Mouse (Mus musculus): ENCODE results near the gene Gm44965. TPM values are rescaled to one million over a fixed set of nuclear protein-coding genes. Genes with fewer than 3 reads are reported as not detected.

Gm44965 gene
- polyA plus RNA-seq, 1 experiment from 2014 or later: not detected

DNA sequence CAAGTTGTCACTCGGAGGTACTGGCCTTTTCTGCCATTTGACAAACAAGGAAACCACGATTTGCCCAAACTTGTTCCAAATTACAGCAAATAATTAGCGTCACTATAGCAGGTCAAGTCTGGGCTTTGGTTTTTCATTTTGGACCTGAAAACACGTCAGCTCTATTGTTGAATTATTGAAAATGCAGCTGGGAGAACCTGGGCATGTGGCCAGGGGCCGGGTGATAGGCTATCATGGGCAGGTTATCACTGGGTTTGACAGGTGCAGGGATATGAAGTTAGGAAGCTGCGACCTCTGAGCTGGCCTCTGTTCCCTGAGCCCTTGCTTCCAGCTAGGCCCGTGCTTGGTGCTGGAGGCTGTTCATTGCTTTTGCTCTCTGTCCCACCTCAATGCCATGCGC is 37.1 kb downstream of the Gm44965 start:
- no peaks in the 10 kb centered on the region for H3K9me3 ChIP-seq (replicated peaks)
- peaks cover 49% of the 10 kb centered on the region for H3K27me3 ChIP-seq
- H3K36me3 ChIP-seq: no peaks in the 10 kb centered on the region
- no peak overlapping the region for H3K27ac ChIP-seq
- H3K4me2 ChIP-seq (replicated peaks): no peak overlapping the region
- H3K4me1 ChIP-seq: peaks cover 22% of the 10 kb centered on the region
- no peak overlapping the region for H3K9ac ChIP-seq
- H3K4me3 ChIP-seq: no peak overlapping the region
- WGBS: 91% methylated on average over 8 of the region's 8 CpGs
- ATAC-seq (ENCODE audit: low FRiP score): no peak

DNA sequence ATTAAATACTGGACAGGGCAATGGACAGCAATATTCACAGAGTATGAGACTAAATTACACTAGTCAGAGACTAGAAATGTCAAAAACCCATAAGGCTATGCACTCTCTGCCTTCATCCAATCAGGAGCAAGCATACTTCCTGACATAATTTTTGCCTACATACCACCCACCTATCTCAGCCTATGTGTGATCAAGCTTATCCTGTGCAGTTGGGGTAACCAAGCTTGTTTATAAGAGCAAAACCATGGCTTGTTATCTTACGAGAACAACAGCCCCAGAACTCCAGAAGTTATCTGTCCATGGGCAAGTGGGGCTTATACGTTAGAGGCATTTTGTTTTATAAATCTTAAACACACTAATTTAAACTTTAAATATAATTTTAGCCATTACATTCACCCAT is 41.4 kb downstream of the Gm44965 start:
- H3K9ac ChIP-seq: no peak overlapping the region
- WGBS: 91% methylated on average over 2 of the region's 2 CpGs
- H3K27me3 ChIP-seq: peaks cover 8% of the 10 kb centered on the region
- no peak overlapping the region for H3K4me3 ChIP-seq
- H3K9me3 ChIP-seq (replicated peaks): no peaks in the 10 kb centered on the region
- ATAC-seq (ENCODE audit: low FRiP score): no peak
- no peak overlapping the region for H3K27ac ChIP-seq
- no peaks in the 10 kb centered on the region; the same call in 1 of the 2 replicates for H3K4me1 ChIP-seq
- H3K4me2 ChIP-seq (replicated peaks): no peak overlapping the region
- H3K36me3 ChIP-seq: no peaks in the 10 kb centered on the region

DNA sequence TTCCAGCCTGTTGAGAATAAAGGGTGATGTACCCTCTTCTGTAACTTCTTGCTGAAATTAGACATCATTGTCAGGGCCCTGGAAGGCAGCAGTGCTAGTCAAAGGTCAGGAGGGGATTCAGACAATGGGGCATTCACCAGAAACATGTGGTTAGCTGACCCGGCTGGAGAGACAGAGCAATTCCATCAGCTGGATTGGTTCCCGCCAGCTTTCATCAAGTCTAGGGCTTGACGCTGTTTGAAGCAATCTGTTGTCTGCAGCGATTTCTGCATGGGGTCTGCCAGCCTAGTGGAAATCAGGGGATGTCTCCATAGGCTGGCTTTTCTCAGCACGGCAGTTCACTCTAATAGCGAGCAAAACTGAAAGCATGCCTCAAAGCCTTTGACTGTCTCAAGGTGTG is 42.8 kb downstream of the Gm44965 start:
- H3K4me1 ChIP-seq: no peaks in the 10 kb centered on the region; the same call in 1 of the 2 replicates
- H3K27me3 ChIP-seq: peaks cover 1% of the 10 kb centered on the region; the same call in 1 of the 2 replicates
- H3K9ac ChIP-seq: no peak overlapping the region
- no peak overlapping the region for H3K4me3 ChIP-seq
- no peaks in the 10 kb centered on the region for H3K36me3 ChIP-seq
- no peak overlapping the region for H3K27ac ChIP-seq
- no peaks in the 10 kb centered on the region for H3K9me3 ChIP-seq (replicated peaks)
- H3K4me2 ChIP-seq (replicated peaks): no peak overlapping the region
- ATAC-seq (ENCODE audit: low FRiP score): no peak
- 30% methylated on average over 6 of the region's 6 CpGs for WGBS

DNA sequence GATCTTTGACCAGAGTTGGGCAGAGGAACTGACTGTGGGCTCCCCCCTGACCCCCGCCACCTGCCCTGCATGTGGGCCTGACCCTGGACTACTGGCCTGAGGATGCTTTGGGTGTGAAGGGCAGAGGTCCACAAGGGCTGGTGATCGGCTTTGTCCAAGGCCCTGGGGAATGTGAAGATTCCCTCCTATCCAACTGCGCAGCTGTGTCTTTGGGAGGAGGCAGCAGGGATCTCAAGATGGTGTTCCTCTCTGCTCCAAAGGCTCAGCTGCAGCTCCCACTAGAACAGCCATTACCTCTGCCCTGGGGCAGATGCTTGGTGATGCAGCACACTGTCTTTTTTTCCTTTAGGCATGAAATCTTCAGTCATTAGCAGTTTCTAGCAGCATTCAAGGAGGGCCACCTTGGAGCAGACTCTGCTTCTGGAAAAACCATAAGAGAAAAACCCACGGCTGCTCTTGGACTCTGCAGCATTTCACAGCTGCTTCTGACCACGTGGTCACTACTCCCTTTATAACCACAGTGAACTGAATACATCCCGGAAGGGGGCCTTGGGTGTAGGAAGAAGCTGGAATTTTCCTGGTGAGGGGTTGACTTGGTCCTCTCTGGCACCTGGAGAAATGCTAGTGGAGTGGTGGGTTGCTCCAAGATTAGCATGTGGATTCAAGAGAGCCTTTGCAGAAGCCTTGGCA is 44.2 kb downstream of the Gm44965 start:
- no peak overlapping the region for H3K4me3 ChIP-seq
- no peaks in the 10 kb centered on the region for H3K9me3 ChIP-seq (replicated peaks)
- no peak overlapping the region for H3K4me2 ChIP-seq (replicated peaks)
- H3K4me1 ChIP-seq: no peaks in the 10 kb centered on the region; the same call in 1 of the 2 replicates
- H3K36me3 ChIP-seq: no peaks in the 10 kb centered on the region
- WGBS: 61% methylated on average over 6 of the region's 6 CpGs
- H3K27ac ChIP-seq: no peak overlapping the region
- H3K27me3 ChIP-seq: no peaks in the 10 kb centered on the region
- no peak for ATAC-seq (ENCODE audit: low FRiP score)
- no peak overlapping the region for H3K9ac ChIP-seq

DNA sequence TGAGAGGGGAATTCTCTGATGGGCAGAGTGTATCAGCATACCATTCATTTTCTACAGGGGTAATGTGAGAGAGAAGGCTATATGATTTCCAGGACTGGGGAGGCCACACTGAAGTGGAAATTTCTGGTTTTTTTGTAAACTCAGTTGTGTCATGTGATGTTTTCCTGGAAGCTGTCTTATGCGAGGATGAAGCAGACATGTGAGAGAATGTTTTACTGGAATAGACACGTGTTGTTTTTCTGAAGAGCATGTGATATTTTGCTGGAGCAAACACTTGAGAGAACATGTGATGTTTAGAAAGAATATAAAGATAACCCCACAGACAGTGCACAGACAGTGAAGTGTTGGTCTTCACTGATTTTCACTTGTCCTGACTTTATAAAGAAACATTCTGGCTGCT is 44.8 kb downstream of the Gm44965 start:
- 79% methylated on average over 2 of the region's 2 CpGs for WGBS
- H3K9ac ChIP-seq: no peak overlapping the region
- no peak for ATAC-seq (ENCODE audit: low FRiP score)
- H3K27ac ChIP-seq: no peak overlapping the region
- no peaks in the 10 kb centered on the region for H3K27me3 ChIP-seq
- no peaks in the 10 kb centered on the region for H3K9me3 ChIP-seq (replicated peaks)
- H3K4me2 ChIP-seq (replicated peaks): no peak overlapping the region
- H3K4me1 ChIP-seq: no peaks in the 10 kb centered on the region; the same call in 1 of the 2 replicates
- H3K4me3 ChIP-seq: no peak overlapping the region
- H3K36me3 ChIP-seq: no peaks in the 10 kb centered on the region

DNA sequence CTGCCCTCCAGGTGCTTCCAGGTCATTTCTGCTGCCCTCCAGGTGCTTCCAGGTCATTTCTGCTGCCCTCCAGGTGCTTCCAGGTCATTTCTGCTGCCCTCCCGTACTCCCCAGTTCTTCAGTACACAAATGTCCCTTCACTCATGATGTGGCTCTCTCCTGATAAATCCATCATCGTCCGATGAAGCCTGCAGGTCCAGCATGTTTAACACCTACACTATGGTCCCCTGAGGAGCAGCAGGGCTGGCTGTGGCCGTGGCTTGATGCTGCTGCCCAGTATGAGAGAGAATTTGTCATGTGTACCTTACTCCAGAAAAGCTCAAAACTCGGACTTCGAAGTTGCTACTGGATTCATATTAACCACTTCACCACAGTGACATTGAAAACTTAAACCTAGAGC is 47.6 kb downstream of the Gm44965 start:
- 74% methylated on average over 6 of the region's 6 CpGs for WGBS
- H3K27ac ChIP-seq: no peak overlapping the region

DNA sequence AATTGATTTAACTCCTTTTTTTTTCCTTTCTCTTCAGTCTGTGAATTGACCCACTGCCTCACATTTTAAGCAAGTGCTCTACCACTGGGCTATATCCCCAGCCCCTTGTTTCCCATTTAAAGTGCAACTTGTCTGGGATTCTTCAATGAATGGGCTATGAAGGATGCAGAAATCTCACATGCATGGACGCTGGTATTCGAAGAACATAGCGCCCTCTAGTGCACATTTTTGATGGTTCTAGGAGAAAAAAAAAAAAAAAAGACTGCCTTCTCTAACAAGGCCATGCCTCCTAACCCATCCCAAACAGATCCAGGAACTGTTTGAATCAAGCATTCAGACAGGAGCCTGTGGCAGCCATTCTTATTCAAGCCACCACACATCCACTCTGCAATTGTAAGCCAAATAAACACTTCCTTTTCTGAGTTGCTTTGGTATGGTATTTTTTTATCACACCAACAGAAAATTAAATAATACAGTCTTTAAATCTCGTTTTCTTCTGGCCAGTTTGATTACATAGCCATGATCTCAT is 49.1 kb downstream of the Gm44965 start:
- no peak overlapping the region for H3K27ac ChIP-seq
- no peaks in the 10 kb centered on the region for H3K27me3 ChIP-seq
- WGBS: 24% methylated on average over 4 of the region's 4 CpGs
- H3K4me2 ChIP-seq (replicated peaks): no peak overlapping the region
- no peaks in the 10 kb centered on the region for H3K36me3 ChIP-seq
- H3K9me3 ChIP-seq (replicated peaks): no peaks in the 10 kb centered on the region
- no peaks in the 10 kb centered on the region; the same call in 1 of the 2 replicates for H3K4me1 ChIP-seq
- 0 out of 2 replicates have a peak, but pooled peaks have one; percentile 16 for ATAC-seq (ENCODE audit: low FRiP score)
- H3K4me3 ChIP-seq: no peak overlapping the region
- no peak overlapping the region for H3K9ac ChIP-seq

More for the DNA sequence above, 47.6 kb downstream of the Gm44965 start:
- ATAC-seq (ENCODE audit: low FRiP score): no peak
- Histone ChIP-seq H3K4me2 (replicated peaks) (no peak overlapping the region), H3K27me3 (no peaks in the 10 kb centered on the region), H3K4me1 (no peaks in the 10 kb centered on the region; the same call in 1 of the 2 replicates), H3K9me3 (replicated peaks) (no peaks in the 10 kb centered on the region), H3K36me3 (no peaks in the 10 kb centered on the region), H3K9ac (no peak overlapping the region), H3K4me3 (no peak overlapping the region)

DNA sequence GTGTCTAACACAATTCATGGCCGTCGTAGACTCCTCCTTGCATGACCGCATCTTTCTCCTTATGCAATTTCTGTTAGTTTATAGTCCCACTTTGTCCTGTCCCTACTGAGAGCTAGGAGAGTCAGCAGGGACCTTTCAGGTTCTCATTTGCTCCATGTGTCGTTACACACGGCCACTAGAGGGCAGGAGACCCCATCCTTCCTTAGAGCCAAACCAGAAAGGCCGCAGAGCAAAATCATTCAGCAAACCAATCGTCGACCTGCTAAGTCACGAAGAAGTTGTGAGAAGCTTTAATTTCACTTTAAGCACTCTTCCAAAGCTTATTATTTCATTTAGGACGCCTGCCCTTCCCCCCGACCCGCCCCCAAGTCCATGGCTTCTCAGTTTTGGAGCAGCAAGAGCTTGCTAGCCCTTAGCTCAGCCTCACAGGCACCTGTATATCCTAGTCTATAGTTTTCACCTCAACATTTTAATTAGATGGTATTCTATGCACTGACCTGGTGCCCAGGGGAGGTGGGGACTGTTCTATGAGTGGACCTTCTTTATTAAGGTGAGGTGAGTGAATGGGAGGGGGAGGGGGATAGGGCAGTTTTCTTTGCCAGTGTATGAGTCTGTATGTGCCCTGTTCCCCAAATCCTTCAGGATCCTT is 52.0 kb downstream of the Gm44965 start:
- Histone ChIP-seq H3K9me3 (replicated peaks) (no peaks in the 10 kb centered on the region), H3K4me1 (no peaks in the 10 kb centered on the region), H3K9ac (no peak overlapping the region), H3K27me3 (no peaks in the 10 kb centered on the region), H3K4me2 (replicated peaks) (no peak overlapping the region), H3K4me3 (no peak overlapping the region), H3K27ac (no peak overlapping the region), H3K36me3 (no peaks in the 10 kb centered on the region)
- WGBS: 13% methylated on average over 12 of the region's 12 CpGs
- ATAC-seq (ENCODE audit: low FRiP score): no peak

DNA sequence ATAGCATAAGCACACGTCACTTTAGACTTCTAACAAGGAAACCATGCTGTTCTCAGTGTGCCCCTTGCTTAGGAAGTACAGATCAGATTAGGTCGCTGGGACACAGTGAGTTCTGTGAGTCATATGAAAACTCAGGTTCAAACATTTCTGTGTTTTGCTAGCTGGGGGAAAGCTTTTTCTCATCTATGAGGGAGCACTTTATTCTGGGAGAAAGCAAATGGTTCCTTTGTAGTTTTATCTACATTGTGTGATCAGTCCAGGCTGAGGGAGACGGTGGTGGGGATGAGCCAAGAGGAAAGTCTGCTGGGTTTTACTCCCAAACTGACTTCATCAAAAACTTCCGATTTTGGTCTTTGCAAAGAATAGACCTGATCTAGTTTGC is 52.6 kb downstream of the Gm44965 start:
- Histone ChIP-seq H3K9me3 (replicated peaks) (no peaks in the 10 kb centered on the region), H3K27ac (no peak overlapping the region), H3K9ac (no peak overlapping the region), H3K27me3 (no peaks in the 10 kb centered on the region), H3K4me2 (replicated peaks) (no peak overlapping the region), H3K4me1 (no peaks in the 10 kb centered on the region), H3K36me3 (no peaks in the 10 kb centered on the region), H3K4me3 (no peak overlapping the region)
- ATAC-seq (ENCODE audit: low FRiP score): no peak
- 84% methylated on average over 4 of the region's 4 CpGs for WGBS

DNA sequence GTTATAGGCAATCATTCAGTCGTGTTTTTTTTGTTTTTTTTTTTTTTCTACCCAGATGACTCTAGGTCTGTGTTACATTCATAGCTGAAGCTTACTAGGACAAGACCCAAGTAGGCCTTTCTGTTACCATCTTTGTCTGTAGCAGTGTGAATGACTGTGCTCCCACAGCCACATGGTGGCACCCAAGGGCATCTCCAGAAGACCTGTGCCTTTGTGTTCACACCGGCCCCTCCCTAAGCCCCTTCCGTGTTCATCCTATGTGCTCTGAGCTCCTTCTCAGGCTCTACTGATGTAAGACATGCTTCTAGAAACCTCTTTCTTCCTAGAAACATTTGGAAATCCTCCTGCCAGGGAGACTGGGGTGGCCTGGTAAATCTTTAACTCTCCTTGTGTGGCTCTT is 53.3 kb downstream of the Gm44965 start, which contains the start of gene Gimap8:
Gene Gimap8, plus strand, starts transcription at position 240 of the 400 bp plus-strand sequence.
- Histone ChIP-seq H3K27ac (no peak within 1 kb of the TSS), H3K9ac (no peak within 1 kb of the TSS), H3K4me3 (no peak within 1 kb of the TSS), H3K9me3 (replicated peaks) (no peaks in the 10 kb centered on the region), H3K4me1 (no peaks in the 10 kb centered on the region), H3K27me3 (no peaks in the 10 kb centered on the region), H3K36me3 (no peaks in the 10 kb centered on the region), H3K4me2 (replicated peaks) (no peak within 1 kb of the TSS)
- no peak; the same call in 1 of the 2 replicates for ATAC-seq (ENCODE audit: low FRiP score)
- 38% methylated on average over 3 of the region's 3 CpGs for WGBS

DNA sequence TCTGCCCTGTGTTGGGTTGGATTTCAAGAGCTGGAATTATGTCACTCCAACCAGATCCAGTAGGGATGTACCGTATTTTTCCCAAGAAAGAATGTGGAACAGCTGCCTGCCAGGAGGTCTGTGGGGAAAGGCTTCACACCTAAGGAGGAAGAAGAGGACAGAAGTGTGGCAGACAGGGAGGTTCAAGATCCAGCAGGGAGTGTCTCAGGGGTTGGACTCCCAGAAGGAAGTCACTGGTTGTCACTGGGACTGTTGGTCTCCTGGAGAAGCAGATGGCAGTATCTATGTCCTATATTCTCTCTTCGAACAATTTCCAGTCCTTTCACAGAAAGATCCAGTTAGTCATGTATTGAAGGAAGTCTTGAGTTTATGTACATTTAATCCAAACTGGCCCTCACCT is 53.9 kb downstream of the Gm44965 start:
- no peak overlapping the region for H3K4me2 ChIP-seq (replicated peaks)
- H3K9ac ChIP-seq: no peak overlapping the region
- ATAC-seq (ENCODE audit: low FRiP score): no peak
- H3K4me1 ChIP-seq: no peaks in the 10 kb centered on the region
- H3K27ac ChIP-seq: no peak overlapping the region
- H3K36me3 ChIP-seq: no peaks in the 10 kb centered on the region
- H3K27me3 ChIP-seq: no peaks in the 10 kb centered on the region
- H3K9me3 ChIP-seq (replicated peaks): no peaks in the 10 kb centered on the region
- 87% methylated on average over 2 of the region's 2 CpGs for WGBS
- H3K4me3 ChIP-seq: no peak overlapping the region

DNA sequence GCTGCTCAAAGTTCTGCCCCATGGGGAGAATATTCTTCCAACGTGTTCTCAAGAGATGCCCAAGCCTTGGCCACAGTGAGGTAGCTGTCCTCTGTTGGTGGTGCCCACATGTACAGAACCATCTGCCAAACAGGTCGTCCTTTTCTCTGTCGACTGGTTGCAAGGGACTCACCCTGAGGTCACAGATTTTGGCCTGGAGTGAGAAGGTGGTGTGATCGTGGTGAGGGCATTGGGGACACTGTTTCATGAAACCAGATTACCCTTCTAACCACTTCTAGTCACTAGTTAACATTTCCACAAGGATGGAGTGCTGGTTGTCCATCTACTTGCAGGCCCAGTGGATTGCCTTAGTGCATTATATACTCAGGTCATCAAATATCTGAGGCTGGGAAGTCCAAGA is 55.0 kb downstream of the Gm44965 start:
- H3K27me3 ChIP-seq: no peaks in the 10 kb centered on the region
- no peaks in the 10 kb centered on the region for H3K36me3 ChIP-seq
- H3K9ac ChIP-seq: no peak overlapping the region
- no peak overlapping the region for H3K27ac ChIP-seq
- no peak overlapping the region for H3K4me2 ChIP-seq (replicated peaks)
- H3K4me1 ChIP-seq: no peaks in the 10 kb centered on the region
- 87% methylated on average over 4 of the region's 4 CpGs for WGBS
- H3K4me3 ChIP-seq: no peak overlapping the region
- no peak for ATAC-seq (ENCODE audit: low FRiP score)
- no peaks in the 10 kb centered on the region for H3K9me3 ChIP-seq (replicated peaks)
